Comparison of ENCODE assay signal across 12 mouse cellular contexts in the genomic region with DNA sequence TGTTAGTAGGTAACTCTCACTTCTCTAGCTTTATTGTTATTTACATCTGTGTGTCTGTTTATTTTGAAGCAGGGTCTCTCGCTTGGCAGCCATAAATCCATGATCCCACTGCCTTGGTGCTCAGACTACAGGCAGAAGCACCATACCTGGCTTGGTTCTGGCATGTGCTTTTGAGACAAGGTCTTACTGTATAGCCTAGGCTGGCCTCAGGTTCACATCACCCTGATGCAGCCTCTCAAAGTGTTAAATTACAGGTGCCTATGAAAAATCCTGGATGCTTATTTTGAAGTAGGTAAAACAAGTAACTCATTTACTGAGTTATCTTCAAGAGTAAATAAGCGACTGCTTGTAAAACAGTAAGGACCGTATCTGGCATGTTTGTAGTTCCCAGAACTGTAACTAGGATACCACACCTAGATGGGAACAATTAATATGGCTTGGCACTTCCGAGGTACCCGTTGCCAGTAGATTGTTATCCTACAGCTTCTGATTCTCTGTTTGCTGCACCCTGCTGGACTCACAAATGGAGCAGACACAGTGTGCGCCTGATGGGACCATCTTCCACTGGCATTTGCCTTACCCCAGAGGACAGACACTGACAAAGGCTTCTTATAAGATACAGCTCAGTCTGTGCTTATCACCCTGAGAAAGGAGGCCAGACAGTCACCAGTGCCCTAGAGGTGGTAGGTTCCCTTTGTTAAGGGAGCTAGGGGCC. TPM values are rescaled to one million over a fixed set of nuclear protein-coding genes. Genes with fewer than 3 reads are reported as not detected.
DNase-seq lines count a peak whose midpoint lies in the region; ATAC-seq and TF ChIP-seq lines count a peak whose summit lies in the region.
"Had no signal": no experiment of that assay in that cellular context is flagged by ENCODE, and none has a peak within 500 bp of the region (broad histone marks: within the 10 kb centered on the region; RNA-seq: fewer than 3 reads in every experiment).

No protein-coding gene starts in this region.

- 0 out of 2 replicates have a peak, but pooled peaks have one; percentile 27 for ATAC-seq in hindbrain, postnatal 0 days
- ATAC-seq in hindbrain, embryonic 12.5 days (ENCODE audit: low FRiP score): no peak
- ATAC-seq in midbrain, embryonic 13.5 days: 0 out of 2 replicates have a peak, but pooled peaks have one; percentile 55
- peak; percentile 70 for ATAC-seq in intestine, embryonic 16.5 days

- no peak overlapping the region for H3K9ac ChIP-seq in hindbrain, postnatal 0 days (replicated peaks; ENCODE audit: low read length)
- H3K9ac ChIP-seq in hindbrain, embryonic 12.5 days: no peak overlapping the region
- H3K9ac ChIP-seq in midbrain, embryonic 13.5 days (replicated peaks): no peak overlapping the region
- H3K9ac ChIP-seq in intestine, embryonic 16.5 days (ENCODE audit: low read depth, low read length): no peak overlapping the region
- H3K9ac ChIP-seq: forebrain, postnatal 0 days; hindbrain, embryonic 14.5 days had no signal

- H3K9me3 ChIP-seq in hindbrain, postnatal 0 days (ENCODE audit: low read length): no peaks in the 10 kb centered on the region
- 0 out of 2 replicates have a peak, but pooled peaks cover 3% of the 10 kb centered on the region for H3K9me3 ChIP-seq in hindbrain, embryonic 12.5 days (replicated peaks)
- H3K9me3 ChIP-seq in midbrain, embryonic 13.5 days: no peaks in the 10 kb centered on the region
- peaks cover 7% of the 10 kb centered on the region; the same call in 1 of the 2 replicates for H3K9me3 ChIP-seq in midbrain, embryonic 10.5 days (replicated peaks)
- H3K9me3 ChIP-seq in intestine, embryonic 16.5 days (ENCODE audit: control insufficient read depth, low read length): 0 out of 2 replicates have a peak, but pooled peaks cover 2% of the 10 kb centered on the region

- no peak for DNase-seq in hindbrain, postnatal 0 days (ENCODE audit: low spot score)
- no peak for DNase-seq in midbrain, embryonic 10.5 days (ENCODE audit: low spot score)
- no peak for DNase-seq in ovary, postnatal 10 days (ENCODE audit: low spot score)
- no peak for DNase-seq in frontal cortex, postnatal 14 days (ENCODE audit: low spot score in 2 of 2)

- no peak overlapping the region for H3K4me3 ChIP-seq in hindbrain, postnatal 0 days (ENCODE audit: low read length)
- no peak overlapping the region for H3K4me3 ChIP-seq in hindbrain, embryonic 12.5 days
- H3K4me3 ChIP-seq in midbrain, embryonic 13.5 days (replicated peaks): no peak overlapping the region
- no peak overlapping the region for H3K4me3 ChIP-seq in midbrain, embryonic 10.5 days
- H3K4me3 ChIP-seq in intestine, embryonic 16.5 days (ENCODE audit: low read length): no peak overlapping the region
- H3K4me3 ChIP-seq in small intestine, adult 2 months (ENCODE audit: low read depth, low read length): no peak overlapping the region
- H3K4me3 ChIP-seq: forebrain, embryonic 10.5 days had no signal

- H3K27ac ChIP-seq in hindbrain, postnatal 0 days: 0 out of 2 replicates have a peak overlapping the region, but pooled peaks have one; percentile 11
- H3K27ac ChIP-seq in hindbrain, embryonic 12.5 days: no peak overlapping the region
- no peak overlapping the region for H3K27ac ChIP-seq in midbrain, embryonic 13.5 days
- H3K27ac ChIP-seq in midbrain, embryonic 10.5 days (replicated peaks): no peak overlapping the region
- H3K27ac ChIP-seq in intestine, embryonic 16.5 days (ENCODE audit: low read length): peak overlapping the region; percentile 68
- peak overlapping the region; percentile 69 for H3K27ac ChIP-seq in small intestine, adult 2 months (ENCODE audit: insufficient read depth, low read depth, low read length)
- H3K27ac ChIP-seq: forebrain, embryonic 10.5 days; hindbrain, embryonic 14.5 days; macrophage had no signal

- H3K4me1 ChIP-seq in hindbrain, postnatal 0 days (ENCODE audit: insufficient read depth, low read length): no peaks in the 10 kb centered on the region
- H3K4me1 ChIP-seq in hindbrain, embryonic 12.5 days: 0 out of 2 replicates have a peak, but pooled peaks cover 3% of the 10 kb centered on the region
- H3K4me1 ChIP-seq in midbrain, embryonic 13.5 days (replicated peaks): no peaks in the 10 kb centered on the region
- no peaks in the 10 kb centered on the region for H3K4me1 ChIP-seq in midbrain, embryonic 10.5 days
- H3K4me1 ChIP-seq in intestine, embryonic 16.5 days (ENCODE audit: control insufficient read depth, insufficient read depth, low read length): peaks cover 24% of the 10 kb centered on the region
- peaks cover 21% of the 10 kb centered on the region for H3K4me1 ChIP-seq in small intestine, adult 2 months (ENCODE audit: control insufficient read depth, insufficient read depth, insufficient read length, low read length)

- no peaks in the 10 kb centered on the region for H3K36me3 ChIP-seq in hindbrain, postnatal 0 days (ENCODE audit: insufficient read depth, low read length)
- 0 out of 2 replicates have a peak, but pooled peaks cover 5% of the 10 kb centered on the region for H3K36me3 ChIP-seq in hindbrain, embryonic 12.5 days
- peaks cover 10% of the 10 kb centered on the region; the same call in 1 of the 2 replicates for H3K36me3 ChIP-seq in midbrain, embryonic 13.5 days
- H3K36me3 ChIP-seq in midbrain, embryonic 10.5 days: peaks cover 36% of the 10 kb centered on the region
- peaks cover 12% of the 10 kb centered on the region for H3K36me3 ChIP-seq in intestine, embryonic 16.5 days (ENCODE audit: control insufficient read depth, insufficient read depth, low read length)
- peaks cover 16% of the 10 kb centered on the region for H3K36me3 ChIP-seq in small intestine, adult 2 months (ENCODE audit: control insufficient read depth, insufficient read depth, low read length)

- WGBS in hindbrain, postnatal 0 days: 80% methylated on average over 6 of the region's 6 CpGs
- WGBS in hindbrain, embryonic 12.5 days: 85% methylated on average over 6 of the region's 6 CpGs
- 89% methylated on average over 6 of the region's 6 CpGs for WGBS in midbrain, embryonic 13.5 days
- 88% methylated on average over 6 of the region's 6 CpGs for WGBS in midbrain, embryonic 10.5 days
- 60% methylated on average over 6 of the region's 6 CpGs for WGBS in intestine, embryonic 16.5 days
- WGBS in small intestine, adult 2 months: 20% methylated on average over 6 of the region's 6 CpGs

- TF ChIP-seq CTCF in hindbrain, postnatal 0 days (IDR thresholded peaks at IDR 0.05; ENCODE audit: low read depth): no peak
- TF ChIP-seq CTCF in small intestine, adult 2 months (IDR thresholded peaks at IDR 0.05; ENCODE audit: extremely low read depth, insufficient read length, insufficient replicate concordance, low read depth, low read length): no peak

- H3K27me3 ChIP-seq in hindbrain, postnatal 0 days (ENCODE audit: insufficient read depth, low read length): no peaks in the 10 kb centered on the region
- no peaks in the 10 kb centered on the region for H3K27me3 ChIP-seq in hindbrain, embryonic 12.5 days
- no peaks in the 10 kb centered on the region for H3K27me3 ChIP-seq in midbrain, embryonic 13.5 days
- no peaks in the 10 kb centered on the region for H3K27me3 ChIP-seq in midbrain, embryonic 10.5 days (ENCODE audit: low read depth, poor library complexity, severe bottlenecking)
- H3K27me3 ChIP-seq in intestine, embryonic 16.5 days (replicated peaks; ENCODE audit: control insufficient read depth, insufficient read depth, low read length): no peaks in the 10 kb centered on the region
- no peaks in the 10 kb centered on the region for H3K27me3 ChIP-seq in small intestine, adult 2 months (ENCODE audit: control insufficient read depth, insufficient read depth, low read length)

- no peak for TF ChIP-seq POLR2A in small intestine, adult 2 months (IDR thresholded peaks at IDR 0.05; ENCODE audit: low read depth, low read length)

- H3K4me2 ChIP-seq in hindbrain, postnatal 0 days (ENCODE audit: low read depth, low read length): no peak overlapping the region
- no peak overlapping the region for H3K4me2 ChIP-seq in hindbrain, embryonic 12.5 days (replicated peaks)
- H3K4me2 ChIP-seq in midbrain, embryonic 13.5 days (replicated peaks): no peak overlapping the region
- no peak overlapping the region for H3K4me2 ChIP-seq in intestine, embryonic 16.5 days (ENCODE audit: low read depth, low read length)
- H3K4me2 ChIP-seq: hindbrain, embryonic 14.5 days had no signal

RNA-seq across cellular contexts. Expression of gene Limk2, which starts 21.4 kb away (rescaled TPM):
- 206 and 235 TPM in 2 replicates for total RNA-seq in hindbrain, postnatal 0 days (2014; rRNA removed)
- polyA plus RNA-seq in hindbrain, postnatal 0 days (2015; fragmentation: Nextera tagmentation; extraction: Ambion mirVana): 110 and 113 TPM in 2 replicates
- polyA plus RNA-seq in hindbrain, embryonic 12.5 days (2016; fragmentation: Nextera tagmentation; extraction: Ambion mirVana): 114 and 116 TPM in 2 replicates
- polyA plus RNA-seq in midbrain, embryonic 13.5 days (2015; fragmentation: Nextera tagmentation; extraction: Ambion mirVana): 134 and 138 TPM in 2 replicates
- polyA plus RNA-seq in midbrain, embryonic 10.5 days (2016; fragmentation: Nextera tagmentation; extraction: Ambion mirVana): 50.7 and 68.9 TPM in 2 replicates
- 81.3 and 90.6 TPM in 2 replicates for polyA plus RNA-seq in intestine, embryonic 16.5 days (2015; fragmentation: Nextera tagmentation; extraction: Ambion mirVana)
- 40.1 and 70.5 TPM in 2 replicates for polyA plus RNA-seq in small intestine, adult 2 months (2012; rRNA removed)

RNA-seq across cellular contexts. Expression of gene Pik3ip1, which starts 57.4 kb away (rescaled TPM):
- total RNA-seq in hindbrain, postnatal 0 days (2014; rRNA removed): 34.3 and 40.9 TPM in 2 replicates
- polyA plus RNA-seq in hindbrain, postnatal 0 days (2015; fragmentation: Nextera tagmentation; extraction: Ambion mirVana): 41.6 and 45.4 TPM in 2 replicates
- 19.9 and 22.0 TPM in 2 replicates for polyA plus RNA-seq in hindbrain, embryonic 12.5 days (2016; fragmentation: Nextera tagmentation; extraction: Ambion mirVana)
- 24.2 and 25.1 TPM in 2 replicates for polyA plus RNA-seq in midbrain, embryonic 13.5 days (2015; fragmentation: Nextera tagmentation; extraction: Ambion mirVana)
- polyA plus RNA-seq in midbrain, embryonic 10.5 days (2016; fragmentation: Nextera tagmentation; extraction: Ambion mirVana): 7.4 and 13.0 TPM in 2 replicates
- 7.3 and 8.8 TPM in 2 replicates for polyA plus RNA-seq in intestine, embryonic 16.5 days (2015; fragmentation: Nextera tagmentation; extraction: Ambion mirVana)
- 6.4 and 11.0 TPM in 2 replicates for polyA plus RNA-seq in small intestine, adult 2 months (2012; rRNA removed)

Comparison
In these comparisons a context has a peak if more than half of its experiments do, and no peak if none do; other contexts are left out.
1. H3K27ac ChIP-seq: peak in hindbrain, postnatal 0 days (single experiment), intestine, embryonic 16.5 days (single experiment) and small intestine, adult 2 months (single experiment); none in hindbrain, embryonic 12.5 days (single experiment), midbrain, embryonic 13.5 days (single experiment) and midbrain, embryonic 10.5 days (single experiment).